Mouse (Mus musculus) left cerebral cortex, adult 18-20 months (tissue): Measurements from ENCODE around the gene Nav3. TPM values are rescaled to one million over a fixed set of nuclear protein-coding genes. Genes with fewer than 3 reads are reported as not detected.

Source experiments
- DNase-seq, 2 experiments: peaks; one replicate each; pipeline ENCODE4 v3.0.0; 2021 to 2022; ENCODE audit warnings: low spot score in 2 of 2, mixed read lengths in 1 of 2
- long read RNA-seq, 2 experiments: library from polyadenylated mRNA; stranded (forward); transcript quantifications; one replicate each; pipeline ENCODE4 v2.0.0; 2021
- total RNA-seq, 2 experiments: library from RNA; stranded (reverse); gene quantifications; 2 replicates each; pipeline ENCODE4 v1.2.3; 2021

Nav3 gene
- total RNA-seq = 100 to 1,000 TPM; 103 to 116 TPM
- long read RNA-seq, experiment 1, partial matches to known transcripts = 37 of 59 reads
- long read RNA-seq, experiment 1, other reads (novel, unspliced or antisense) = 22 of 59 reads
- long read RNA-seq, experiment 2, partial matches to known transcripts = 12 of 22 reads
- long read RNA-seq, experiment 2, other reads (novel, unspliced or antisense) = 10 of 22 reads

DNA sequence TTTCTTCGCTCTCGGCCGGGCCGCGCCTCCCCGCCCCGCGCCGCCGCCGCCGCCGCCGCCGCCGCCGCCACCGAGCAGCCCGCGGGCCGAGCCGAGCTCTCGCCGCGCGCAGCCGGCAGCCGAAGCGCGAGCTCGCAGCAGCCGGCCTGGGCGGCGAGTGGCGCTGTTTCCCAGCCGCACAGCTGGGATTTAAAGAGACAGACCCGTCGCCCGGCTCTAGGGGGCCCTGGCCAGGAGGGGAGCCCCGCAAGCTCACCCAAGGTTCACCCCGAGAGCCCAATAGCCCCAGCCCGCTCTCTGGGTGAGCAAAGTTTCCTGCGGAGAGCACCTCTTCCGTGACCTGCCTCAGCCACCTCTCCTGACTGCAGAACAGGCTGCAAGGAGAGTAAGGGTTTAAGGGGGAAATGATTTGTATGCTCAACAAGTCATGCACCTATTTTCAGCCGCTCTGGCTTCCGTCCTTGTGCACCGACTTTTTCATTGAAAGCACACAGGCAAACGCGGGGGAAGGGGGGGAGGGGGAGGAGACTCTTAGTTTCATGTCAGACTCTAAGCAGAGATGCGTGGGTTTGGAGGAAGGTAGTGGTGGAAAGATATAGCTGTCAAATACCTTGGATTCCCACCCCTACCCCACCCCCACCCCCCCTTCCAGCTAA is at the start of gene Nav3:
Gene Nav3 (minus strand): TSS at position 367 of the 656 bp plus-strand sequence.
- DNase-seq = peak; percentile 65 to 84

DNA sequence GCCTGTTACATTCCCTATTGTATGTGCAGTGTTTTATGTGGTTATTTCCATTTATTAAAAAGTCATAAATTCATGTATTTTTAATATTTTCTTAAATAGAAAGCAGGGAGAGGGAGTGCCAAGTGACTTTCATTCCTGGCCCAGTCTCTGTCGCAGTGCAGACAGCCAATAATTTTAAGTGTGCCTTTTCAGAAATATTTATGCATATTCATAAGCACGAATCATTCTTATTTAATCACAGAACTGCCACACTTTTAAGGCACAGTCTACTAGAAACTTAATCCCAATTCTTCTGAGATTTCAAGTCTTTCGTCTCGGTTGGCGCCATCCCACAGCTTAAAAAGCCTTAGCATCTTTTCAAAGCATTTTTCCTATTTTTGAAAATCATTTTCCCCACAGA is 29.3 kb upstream of the Nav3 start:
- DNase-seq = no peak

DNA sequence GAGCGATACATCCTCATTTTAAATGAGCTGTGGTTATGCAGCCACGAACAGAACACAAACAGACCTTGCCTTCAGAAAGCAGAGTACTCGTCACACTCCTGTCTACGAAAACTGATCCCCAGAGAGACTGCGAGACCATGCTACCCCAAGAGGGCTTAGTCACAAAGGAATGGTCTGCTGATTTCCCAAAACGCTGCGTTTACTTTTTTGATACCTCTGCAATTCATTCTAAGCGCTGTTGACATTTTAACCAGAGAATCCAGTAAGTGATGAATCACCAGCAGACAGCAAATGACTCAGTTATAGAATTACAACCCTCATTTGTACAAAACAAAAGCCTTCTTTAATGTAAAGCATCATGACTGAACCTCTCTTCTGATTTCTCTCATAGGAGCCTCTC is 28.8 kb upstream of the Nav3 start:
- DNase-seq = peak in 1 of 2 experiments; percentile 23

DNA sequence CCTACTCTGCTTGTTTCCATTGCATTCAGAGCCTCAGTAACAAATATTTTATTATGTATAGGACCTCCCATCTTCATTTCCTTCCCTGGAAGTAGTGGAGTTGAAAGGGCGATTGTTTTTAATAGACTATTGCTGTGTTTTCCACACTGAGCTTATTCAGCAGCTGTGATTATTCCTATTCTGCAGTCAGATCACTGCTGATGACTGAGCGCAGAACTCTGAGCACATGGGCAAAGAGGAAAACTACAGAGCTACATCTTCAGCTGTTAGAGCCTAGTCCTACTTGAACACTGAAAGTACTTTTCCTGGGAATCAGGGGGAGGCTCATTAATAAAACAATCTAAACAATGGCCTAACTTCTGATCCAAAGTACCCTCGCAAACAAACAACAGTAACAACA is 23.2 kb upstream of the Nav3 start:
- DNase-seq = no peak

DNA sequence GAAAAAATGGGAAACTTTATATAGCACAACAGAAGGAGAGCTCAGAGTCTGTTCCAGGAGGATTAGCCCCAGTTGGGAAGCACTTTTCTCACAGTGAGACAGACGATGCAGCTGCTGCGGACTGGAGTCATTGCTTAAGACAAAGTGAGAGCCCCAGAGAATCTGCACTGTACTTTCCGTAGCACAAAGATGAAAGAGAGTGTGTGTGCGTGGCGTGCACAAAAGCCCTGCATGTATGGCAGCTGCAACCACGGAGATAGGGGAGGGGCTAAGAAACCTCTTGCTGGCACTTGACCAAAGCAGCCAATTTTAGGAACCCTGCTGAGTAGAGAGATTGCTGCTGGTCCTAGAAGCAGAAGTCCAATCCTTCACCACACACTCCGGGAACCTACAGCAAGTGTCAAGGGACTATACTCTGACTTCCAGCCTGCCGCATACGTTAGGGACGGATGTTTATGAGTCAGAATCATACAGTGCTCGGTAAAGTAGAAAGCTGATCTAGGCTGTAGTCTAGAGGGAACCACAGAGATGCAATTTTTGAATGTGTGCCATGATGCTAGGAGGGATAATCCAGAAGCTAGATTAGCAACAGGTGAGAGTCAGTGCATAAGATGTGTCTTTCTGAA is 21.8 kb upstream of the Nav3 start:
- DNase-seq = peak; percentile 22 to 27

- no peak for DNase-seq
Observed at GRCm38 (mm10) chr10:110474107-110474506, 18.1 kb upstream of the Nav3 start.

- DNase-seq = peak in 1 of 2 experiments; percentile 42
Observed at GRCm38 (mm10) chr10:110469445-110469844, 13.4 kb upstream of the Nav3 start.

- peak; percentile 44 to 46 for DNase-seq
Observed at GRCm38 (mm10) chr10:110455063-110455837, 754 bp downstream of the Nav3 start.

DNA sequence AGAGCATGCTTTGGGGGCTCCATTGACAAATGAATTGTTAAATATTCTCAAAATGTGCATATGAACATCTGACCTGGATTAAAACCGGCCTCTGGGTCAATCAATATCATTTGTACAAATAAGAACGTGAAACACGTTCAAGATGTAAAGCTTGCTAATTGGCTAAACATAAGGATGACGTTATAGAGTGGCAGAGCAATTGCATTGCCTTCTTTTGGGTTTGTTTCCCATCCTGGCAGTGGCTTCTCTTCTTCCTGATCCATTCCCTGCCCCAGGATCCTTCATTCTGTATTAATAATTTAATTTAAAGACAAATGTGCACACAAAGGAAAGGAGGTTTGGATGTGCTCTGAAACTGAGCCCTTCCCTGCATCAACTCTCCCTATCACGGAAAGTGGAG is 2.4 kb downstream of the Nav3 start:
- DNase-seq = no peak

DNA sequence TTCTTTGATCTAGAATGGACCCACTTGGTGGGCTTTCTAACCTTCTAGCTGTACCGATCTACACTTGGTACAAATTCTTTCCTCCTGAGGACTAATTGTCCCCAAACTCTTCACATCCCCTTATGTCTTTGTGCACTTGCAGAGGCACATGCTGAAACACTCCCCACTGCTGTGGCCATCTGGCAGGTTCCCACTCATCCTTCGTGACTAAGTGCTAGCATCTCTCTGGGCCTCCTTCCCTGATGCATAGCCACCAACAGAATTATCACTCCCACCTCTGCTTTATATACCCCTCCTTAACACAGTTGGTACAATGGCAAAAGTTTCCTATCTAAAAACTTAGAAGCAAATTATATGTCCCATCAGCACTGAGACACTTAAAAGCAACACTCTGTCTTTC is 15.6 kb downstream of the Nav3 start:
- DNase-seq = peak; percentile 75 to 89

DNA sequence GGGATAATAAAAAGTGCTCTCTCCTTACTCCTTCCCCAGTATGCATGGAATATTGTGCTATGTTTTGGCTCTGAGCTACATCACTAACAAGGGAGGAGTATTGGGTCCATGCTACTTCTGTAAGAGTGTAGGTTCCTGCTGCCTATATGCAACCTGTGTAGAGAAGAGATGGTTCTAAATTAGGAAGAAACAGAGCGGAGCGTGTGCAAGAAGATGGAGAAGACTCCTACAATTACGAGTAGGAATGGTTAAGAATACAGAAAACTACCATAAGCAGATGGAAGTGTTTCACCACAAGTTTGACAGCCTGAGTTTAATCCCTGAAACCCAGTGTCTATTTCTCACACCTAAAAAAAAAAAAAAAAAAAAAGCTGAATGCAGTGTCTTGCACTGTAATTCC is 24.9 kb downstream of the Nav3 start:
- no peak for DNase-seq

- no peak for DNase-seq
Observed at GRCm38 (mm10) chr10:110429578-110429977, 26.4 kb downstream of the Nav3 start.

DNA sequence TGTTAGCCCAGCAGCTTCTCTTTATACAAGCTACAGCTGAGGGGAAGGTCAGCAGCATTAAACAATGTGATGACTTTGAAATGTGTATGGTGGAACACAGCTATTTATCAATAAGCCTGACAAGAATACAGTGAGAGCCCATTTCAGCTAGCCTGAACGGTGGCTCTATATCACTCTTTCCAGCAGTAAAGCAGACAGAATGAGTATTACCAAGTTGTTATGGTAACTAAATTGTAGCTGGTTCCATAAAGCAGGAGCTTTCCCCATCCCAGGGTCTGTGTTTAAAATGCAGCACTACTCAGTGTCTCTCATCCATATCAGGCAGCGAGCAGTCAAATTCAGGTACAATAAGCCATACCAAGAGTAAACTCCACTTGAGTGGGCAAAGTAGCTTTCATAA is 27.0 kb downstream of the Nav3 start:
- DNase-seq = no peak

DNA sequence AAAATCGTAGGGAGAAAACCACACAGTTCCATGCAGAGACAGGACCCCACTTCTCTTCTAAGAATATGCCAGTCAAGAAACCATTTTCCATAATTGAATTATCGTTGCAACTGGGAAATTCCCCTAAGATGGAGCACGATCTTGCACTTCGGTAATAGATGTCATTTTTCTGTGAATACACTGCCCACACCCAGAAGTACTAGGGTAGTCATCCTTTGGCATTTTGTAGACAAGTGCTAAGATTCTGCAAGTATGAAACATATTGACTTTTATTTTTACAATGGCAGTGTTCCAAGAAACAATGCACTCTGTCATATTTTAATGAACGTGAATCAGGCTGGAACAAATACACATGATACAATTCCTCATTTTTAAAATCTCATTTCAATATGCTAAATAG is 34.5 kb downstream of the Nav3 start:
- DNase-seq = no peak

- DNase-seq = no peak
Observed at GRCm38 (mm10) chr10:110417003-110417402, 39.0 kb downstream of the Nav3 start.

GRCm38 (mm10) chr10:110415624-110416023 is 40.4 kb downstream of the Nav3 start:
- DNase-seq = no peak

DNA sequence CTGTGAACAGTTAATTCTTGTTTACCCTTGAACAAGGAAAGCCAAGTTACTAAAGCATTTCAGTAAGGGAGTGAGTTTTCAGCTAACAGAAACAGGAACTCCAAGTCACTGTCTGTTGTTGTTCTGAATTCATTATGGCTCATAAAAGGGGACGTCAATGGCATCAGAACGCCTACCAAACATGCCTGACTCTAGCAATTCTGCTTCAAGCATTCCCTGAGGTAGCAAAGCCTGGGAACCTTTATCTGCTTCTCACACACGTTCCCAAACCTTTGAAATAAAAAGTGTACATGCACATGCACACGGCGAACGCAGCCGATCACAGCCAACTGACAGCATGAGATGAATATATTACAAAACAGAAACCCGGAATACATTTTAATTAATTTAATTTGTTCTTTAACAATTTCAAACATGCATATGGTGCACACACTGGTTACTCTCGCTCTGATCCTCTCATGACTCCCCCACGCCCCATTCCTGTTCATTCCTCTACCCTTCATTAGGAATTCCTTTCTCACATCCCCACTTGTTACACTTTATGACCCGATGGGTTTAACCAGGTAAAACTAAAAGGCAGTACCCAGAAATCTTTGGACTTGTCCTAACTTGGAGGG is 42.6 kb downstream of the Nav3 start:
- DNase-seq = no peak

DNA sequence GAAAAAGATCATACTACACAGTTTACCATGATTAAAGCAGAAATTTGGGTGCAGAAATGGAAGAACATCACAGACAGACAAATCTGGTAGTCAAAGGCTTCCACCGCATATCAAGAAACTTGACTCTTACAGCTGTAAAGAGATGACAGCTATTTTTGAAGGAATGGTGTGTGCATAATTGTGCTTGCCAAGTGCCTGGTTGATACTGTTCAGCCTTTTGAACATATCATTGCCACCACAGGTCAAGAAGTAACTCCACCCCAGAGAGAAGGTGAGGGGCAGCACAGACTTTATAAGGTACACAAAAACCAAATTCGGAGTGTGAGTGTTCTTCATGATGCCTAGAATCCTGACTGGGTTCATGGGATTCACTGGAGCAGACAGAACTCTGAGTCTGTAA is 53.1 kb downstream of the Nav3 start:
- no peak for DNase-seq

DNA sequence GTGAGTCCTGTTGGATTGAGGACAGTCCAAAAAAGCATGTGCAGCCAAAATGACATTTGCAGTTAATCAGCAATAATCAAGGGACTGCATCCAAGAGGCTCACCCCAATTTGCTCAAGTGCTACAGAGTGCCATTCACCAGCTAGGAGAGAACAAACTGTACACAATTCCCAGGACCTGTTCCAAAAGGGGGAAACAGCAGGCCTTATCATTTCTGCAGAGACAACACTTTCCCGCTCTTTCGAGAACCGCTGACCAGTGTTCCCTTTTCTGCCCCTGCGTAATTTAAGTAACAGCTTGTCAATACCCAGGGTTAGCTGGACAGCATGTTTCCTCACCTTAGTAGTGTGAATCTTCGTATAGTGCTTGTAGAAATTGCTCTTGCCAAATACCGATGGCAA is 55.4 kb downstream of the Nav3 start:
- DNase-seq = no peak

DNA sequence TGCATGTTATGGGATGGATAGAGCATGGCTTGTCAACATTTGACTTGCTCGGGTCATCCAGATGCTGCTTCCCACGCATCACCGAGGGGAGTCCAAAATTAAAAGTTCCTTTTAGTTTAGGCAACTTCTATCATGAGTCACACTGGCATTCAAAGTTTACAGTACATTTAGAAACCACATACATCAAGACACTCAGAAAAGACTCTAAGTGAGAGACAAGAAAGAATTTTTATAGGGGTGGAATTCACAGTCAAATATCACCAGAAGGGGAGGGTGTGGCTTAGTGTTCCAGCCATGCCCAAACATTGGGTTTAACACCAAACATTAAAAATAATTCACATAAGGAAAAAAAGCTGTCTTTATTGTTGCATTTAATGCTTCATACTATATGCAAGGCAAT is 57.4 kb downstream of the Nav3 start:
- no peak for DNase-seq

- peak in 1 of 2 experiments; percentile 26 for DNase-seq
Observed at GRCm38 (mm10) chr10:110386476-110387197, 69.4 kb downstream of the Nav3 start.
